Mouse (Mus musculus) frontal cortex, postnatal 10 days (tissue): ENCODE results near the gene Prickle4.
A peak's percentile ranks its signal among the peaks of the same experiment; 100 is the strongest.
"Not testable (repeated sequence)": the region's sequence is repeated elsewhere in the genome, so short reads cannot be mapped to it uniquely, and the experiment has no call there.

Experiments used
- DNase-seq, 2 experiments: peaks; one replicate each; pipeline ENCODE4 v3.0.0; 2022; ENCODE audit warnings: low spot score in 2 of 2, mixed read lengths in 1 of 2

Gene Prickle4

DNA sequence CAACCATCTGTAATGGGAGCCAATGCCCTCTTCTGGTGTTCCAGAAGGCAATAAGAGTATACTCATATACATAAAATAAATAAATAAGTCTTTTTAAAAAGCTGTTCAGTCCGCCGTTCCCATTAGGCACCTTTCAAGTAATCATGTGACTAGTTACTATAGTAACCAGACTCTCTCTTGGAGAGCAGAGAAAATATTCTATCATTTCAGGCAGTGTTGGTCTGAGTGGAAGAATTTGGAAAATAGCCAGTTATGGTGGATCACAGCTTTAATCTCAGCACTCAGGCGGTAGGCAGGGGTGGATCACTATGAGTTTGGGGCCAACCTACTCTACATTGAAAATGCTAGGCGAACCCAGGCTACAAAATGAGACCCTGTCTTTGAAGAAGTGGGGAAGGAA lies 25.4 kb downstream of the Prickle4 start:
- DNase-seq = no peak

DNA sequence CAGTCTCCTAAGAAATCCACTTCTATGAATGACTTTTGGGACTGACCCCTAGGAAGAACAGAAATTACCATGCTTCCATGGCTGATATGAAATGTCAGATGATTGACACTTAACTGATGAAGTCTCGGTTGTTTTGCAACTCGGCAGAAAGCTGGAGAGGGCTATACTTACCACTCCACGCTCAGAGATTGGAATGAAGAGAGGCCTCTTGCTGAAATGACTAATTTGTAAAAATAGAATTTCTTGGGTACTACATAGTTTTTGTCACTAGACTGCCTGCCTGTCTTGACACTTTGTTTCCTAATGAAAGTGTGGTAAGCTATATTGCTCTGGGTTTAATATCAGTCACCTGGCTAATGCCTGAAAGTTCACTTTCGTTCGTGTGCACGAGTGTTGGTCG lies 30.1 kb downstream of the Prickle4 start:
- DNase-seq = no peak

DNA sequence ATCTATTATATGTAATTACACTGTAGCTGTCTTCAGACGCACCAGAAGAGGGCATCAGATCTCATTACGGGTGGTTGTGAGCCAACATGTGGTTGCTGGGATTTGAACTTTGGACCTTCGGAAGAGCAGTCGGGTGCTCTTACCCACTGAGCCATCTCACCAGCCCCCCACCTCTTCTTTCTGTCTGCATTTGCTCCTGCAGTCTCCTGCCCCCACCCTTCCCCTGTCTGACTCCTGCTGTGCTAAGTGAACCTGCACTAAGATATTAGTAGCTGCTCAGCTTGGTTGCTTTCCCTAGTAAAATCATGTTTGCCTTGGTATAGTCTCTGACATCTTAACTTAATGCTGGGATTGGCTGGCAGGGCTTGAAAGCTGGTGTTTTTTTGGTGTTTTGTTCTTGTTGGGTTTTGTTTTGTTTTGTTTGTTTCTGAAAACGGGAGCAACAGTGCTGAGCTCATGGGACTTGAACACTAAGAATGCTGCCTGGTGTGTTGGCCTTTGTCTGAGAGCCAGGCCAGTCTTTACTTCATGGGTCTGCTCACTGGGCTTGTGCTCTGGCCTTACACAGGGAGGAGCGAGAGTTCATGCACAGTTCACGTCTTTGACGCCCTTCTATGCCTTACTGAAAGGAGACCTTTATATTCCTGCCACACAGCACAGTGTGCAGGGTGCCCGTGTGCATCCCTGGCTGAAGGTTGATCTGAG lies 31.4 kb downstream of the Prickle4 start:
- DNase-seq = no peak

DNA sequence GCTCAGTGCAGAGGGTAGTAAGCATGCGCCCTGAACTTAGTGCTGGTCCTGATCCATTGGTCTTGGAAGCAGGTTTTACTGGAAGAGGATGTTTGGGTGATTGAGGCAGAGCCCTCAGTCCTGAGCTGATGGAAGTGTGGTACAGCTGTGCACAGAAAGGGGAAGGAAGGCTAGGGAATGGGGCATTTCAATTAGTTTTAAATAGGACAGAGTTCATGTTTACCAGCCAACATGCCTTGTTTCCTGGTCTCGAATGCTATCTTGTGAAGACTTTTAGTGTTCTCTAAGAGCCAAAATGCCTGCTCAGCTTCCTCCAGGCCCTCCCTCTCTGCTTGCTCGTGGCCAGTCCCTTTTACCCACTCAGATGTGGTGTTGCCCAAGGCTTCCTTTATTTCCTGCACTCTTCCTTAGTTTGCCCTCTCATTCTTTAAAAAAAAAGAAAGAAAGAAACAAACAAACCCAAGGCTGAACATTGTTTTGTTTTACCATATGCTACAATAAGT lies 35.7 kb downstream of the Prickle4 start:
- no peak for DNase-seq

DNA sequence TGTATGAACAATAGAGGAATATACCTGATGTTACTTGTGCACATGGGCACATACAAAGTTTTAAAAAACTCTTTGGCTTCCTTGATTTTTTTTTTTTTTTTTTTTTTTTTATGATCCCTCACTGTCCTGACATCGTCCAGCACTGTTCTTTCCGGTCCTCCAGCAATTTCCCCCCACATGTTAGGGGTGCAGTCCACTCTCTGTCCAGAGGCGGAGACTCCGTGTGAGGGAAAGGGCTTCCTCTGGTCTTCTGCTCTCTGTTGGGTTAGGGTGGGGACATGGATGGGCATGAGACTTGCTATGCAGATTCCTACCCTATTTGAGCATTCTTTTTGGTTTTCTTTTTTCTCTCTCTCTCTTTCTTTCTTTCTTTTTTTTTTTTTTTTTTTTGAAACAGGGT lies 36.6 kb downstream of the Prickle4 start:
- DNase-seq = no peak

DNA sequence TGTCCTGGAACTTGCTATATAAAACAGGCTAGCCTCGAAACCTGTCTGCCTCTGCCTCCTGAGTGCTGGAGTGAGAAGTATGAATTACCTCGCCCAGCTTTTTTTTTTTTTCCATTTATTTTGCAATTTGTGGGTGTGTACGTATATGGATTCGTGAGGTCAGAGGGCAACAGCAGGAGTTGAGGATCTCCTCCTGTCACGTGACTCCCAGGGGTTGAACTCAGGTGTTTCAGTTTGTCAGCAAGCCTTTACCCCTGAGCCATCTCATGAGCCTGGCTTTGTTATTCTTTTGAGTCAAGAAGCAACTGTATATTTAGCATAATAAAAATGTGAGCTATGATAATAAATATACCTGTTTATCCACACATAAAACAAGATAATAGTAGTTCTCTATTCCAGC lies 38.8 kb downstream of the Prickle4 start:
- DNase-seq = no peak

DNA sequence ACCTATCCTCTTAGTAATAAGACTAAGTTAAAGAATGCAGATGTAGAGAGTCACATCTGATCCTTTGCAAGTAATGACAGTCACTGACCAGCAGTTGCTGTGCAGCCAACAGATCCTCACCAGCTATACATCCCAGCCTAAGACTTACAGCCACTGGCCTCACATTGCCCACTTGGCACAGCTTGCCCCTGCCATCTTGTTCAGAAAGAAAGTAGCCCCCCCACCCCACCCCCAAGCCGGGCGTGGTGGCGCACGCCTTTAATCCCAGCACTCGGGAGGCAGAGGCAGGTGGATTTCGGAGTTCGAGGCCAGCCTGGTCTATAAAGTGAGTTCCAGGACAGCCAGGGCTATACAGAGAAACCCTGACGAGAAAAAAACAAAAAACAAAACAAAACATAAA lies 40.2 kb downstream of the Prickle4 start:
- DNase-seq = not testable (repeated sequence)

DNA sequence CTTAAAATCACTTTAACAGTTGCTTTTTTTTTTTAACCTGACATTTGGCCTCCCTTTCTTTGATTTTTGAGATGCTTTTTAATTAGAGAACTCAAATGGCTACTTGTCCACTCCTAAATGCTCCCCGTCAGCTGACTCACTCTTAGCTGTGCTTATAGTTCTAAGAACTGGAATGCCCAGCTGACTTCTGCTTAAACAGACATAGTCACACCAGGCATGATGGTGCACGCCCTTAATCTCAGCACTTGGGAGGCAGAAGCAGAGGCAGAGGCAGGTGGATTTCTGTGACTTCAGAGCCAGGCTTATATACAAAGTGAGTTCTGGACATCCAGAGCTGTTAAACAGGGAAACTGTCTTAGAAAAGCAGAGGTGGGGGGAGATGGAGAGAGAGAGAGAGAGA lies 42.6 kb downstream of the Prickle4 start:
- no peak for DNase-seq

DNA sequence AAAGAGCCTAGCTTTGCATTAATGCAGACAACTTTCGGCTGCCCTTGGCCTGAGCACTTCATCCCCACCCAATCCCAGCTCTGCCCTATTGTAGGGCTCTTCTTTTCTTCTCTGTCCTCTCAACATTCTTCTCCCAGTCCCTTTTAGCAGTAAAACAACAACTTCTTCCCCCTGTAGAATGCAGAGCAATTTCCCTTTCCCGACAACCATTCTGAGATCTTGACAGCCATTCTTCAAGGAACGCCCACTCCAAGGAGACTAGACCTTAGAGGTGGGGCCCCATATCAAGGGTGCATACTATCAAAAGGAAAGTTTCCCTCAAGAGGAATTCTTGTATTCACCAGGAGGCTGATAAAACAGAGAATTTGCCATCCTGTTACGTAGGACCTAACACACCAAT lies 45.6 kb downstream of the Prickle4 start:
- no peak for DNase-seq

DNA sequence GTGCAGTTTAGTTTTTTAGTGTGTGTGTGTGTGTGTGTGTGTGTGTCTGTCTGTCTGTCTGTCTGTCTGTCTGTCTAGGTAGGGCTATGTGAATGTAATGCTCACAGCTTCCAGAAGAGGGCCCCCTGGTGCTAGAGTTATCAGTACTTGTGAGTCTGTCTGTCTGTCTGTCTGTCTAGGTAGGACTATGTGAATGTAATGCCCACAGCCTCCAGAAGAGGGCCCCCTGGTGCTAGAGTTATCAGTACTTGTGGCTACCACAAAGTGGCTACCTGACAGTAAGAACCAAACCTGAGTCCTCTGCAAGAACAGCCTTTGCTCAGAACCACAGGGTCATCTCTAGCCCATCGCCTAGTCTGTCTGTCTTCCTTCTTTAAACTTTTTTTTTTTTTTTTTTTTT lies 47.9 kb downstream of the Prickle4 start:
- DNase-seq = peak; percentile 49

DNA sequence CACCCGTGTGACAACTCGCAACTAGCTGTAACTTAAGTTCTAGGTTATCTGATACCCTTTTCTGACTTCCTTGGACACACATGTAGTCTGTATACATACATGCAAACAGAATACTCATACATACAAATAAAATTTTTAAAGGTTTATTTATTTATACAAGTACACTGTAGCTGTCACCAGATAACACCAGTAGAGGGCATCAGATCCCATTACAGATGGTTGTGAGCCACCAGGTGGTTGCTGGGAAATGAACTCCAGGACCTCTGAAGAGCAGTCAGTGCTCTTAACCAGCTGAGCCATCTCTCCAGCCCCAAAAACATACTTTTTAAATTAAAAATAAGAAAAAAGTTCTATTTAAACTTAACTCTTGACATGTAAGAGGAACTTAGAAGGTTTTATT lies 51.5 kb downstream of the Prickle4 start:
- no peak for DNase-seq
